ENCODE assay signal across 7 mouse cellular contexts in genomic region chr14:22019252-22019948, GRCm38 (mm10). TPM values are rescaled to one million over a fixed set of nuclear protein-coding genes. Genes with fewer than 3 reads are reported as not detected.
DNase-seq lines count a peak whose midpoint lies in the region; ATAC-seq and TF ChIP-seq lines count a peak whose summit lies in the region.

Gene Lrmda (plus strand): TSS chr14:22019712.

- peak within 1 kb of the TSS; percentile 71 for H3K9ac ChIP-seq in heart, embryonic 14.5 days (ENCODE audit: low read length)
- peak within 1 kb of the TSS; percentile 53 for H3K9ac ChIP-seq in liver, embryonic 15.5 days
- H3K9ac ChIP-seq in stomach, embryonic 14.5 days (replicated peaks; ENCODE audit: low read depth, low read length): peak within 1 kb of the TSS; percentile 21; the same call in 1 of the 2 replicates

- H3K9me3 ChIP-seq in forebrain, embryonic 10.5 days: no peaks in the 10 kb centered on the region
- H3K9me3 ChIP-seq in heart, embryonic 14.5 days (ENCODE audit: control insufficient read depth, low read length): no peaks in the 10 kb centered on the region
- no peaks in the 10 kb centered on the region for H3K9me3 ChIP-seq in liver, embryonic 15.5 days (replicated peaks)
- H3K9me3 ChIP-seq in stomach, embryonic 14.5 days (ENCODE audit: control insufficient read depth, low read depth, low read length): no peaks in the 10 kb centered on the region

- H3K27ac ChIP-seq in bone marrow macrophage, adult 2 months (ENCODE audit: insufficient read depth, low read depth, low read length): peak within 1 kb of the TSS; percentile 100
- peak within 1 kb of the TSS; percentile 66 for H3K27ac ChIP-seq in forebrain, embryonic 10.5 days
- H3K27ac ChIP-seq in heart, embryonic 14.5 days (replicated peaks in 1 of 2; ENCODE audit: control insufficient read depth in 1 of 2, insufficient read depth in 1 of 2, low read depth in 2 of 2, low read length in 2 of 2): no peak within 1 kb of the TSS
- peak within 1 kb of the TSS; percentile 62 for H3K27ac ChIP-seq in liver, embryonic 15.5 days (replicated peaks)
- no peak within 1 kb of the TSS for H3K27ac ChIP-seq in stomach, embryonic 14.5 days (ENCODE audit: low read length)

- TF ChIP-seq CTCF in bone marrow macrophage, adult 2 months (IDR thresholded peaks at IDR 0.05; ENCODE audit: low read depth, low read length): no peak

- peaks cover 75% of the 10 kb centered on the region for H3K27me3 ChIP-seq in forebrain, embryonic 10.5 days (ENCODE audit: poor library complexity, severe bottlenecking)
- peaks cover 3% of the 10 kb centered on the region for H3K27me3 ChIP-seq in heart, embryonic 14.5 days (ENCODE audit: control insufficient read depth, insufficient read depth, low read length)
- H3K27me3 ChIP-seq in liver, embryonic 15.5 days: peaks cover 9% of the 10 kb centered on the region; the same call in 1 of the 2 replicates
- no peaks in the 10 kb centered on the region for H3K27me3 ChIP-seq in stomach, embryonic 14.5 days (ENCODE audit: control insufficient read depth, insufficient read depth, low read length)

- TF ChIP-seq POLR2A in bone marrow macrophage, adult 2 months (IDR thresholded peaks at IDR 0.05; ENCODE audit: borderline replicate concordance, low read depth, low read length): peak; percentile 62; the same call in 1 of the 2 replicates

- 4% methylated on average over 33 of the region's 33 CpGs for WGBS in forebrain, embryonic 10.5 days
- 4% methylated on average over 33 of the region's 33 CpGs for WGBS in heart, embryonic 14.5 days
- WGBS in liver, embryonic 15.5 days (ENCODE audit: insufficient replicate concordance): 1% methylated on average over 33 of the region's 33 CpGs
- WGBS in stomach, embryonic 14.5 days: 2% methylated on average over 32 of the region's 33 CpGs

- peaks cover 51% of the 10 kb centered on the region for H3K4me1 ChIP-seq in bone marrow macrophage, adult 2 months (ENCODE audit: control insufficient read depth, insufficient read depth, low read length)
- H3K4me1 ChIP-seq in forebrain, embryonic 10.5 days: peaks cover 21% of the 10 kb centered on the region
- H3K4me1 ChIP-seq in heart, embryonic 14.5 days (ENCODE audit: control insufficient read depth in 2 of 2, insufficient read depth in 2 of 2, low read length in 2 of 2): peaks cover 8 to 9% of the 10 kb centered on the region in 2 experiments; a peak in 1 of 4 replicates
- peaks cover 21% of the 10 kb centered on the region for H3K4me1 ChIP-seq in liver, embryonic 15.5 days (replicated peaks)
- peaks cover 7% of the 10 kb centered on the region; the same call in 1 of the 2 replicates for H3K4me1 ChIP-seq in stomach, embryonic 14.5 days (ENCODE audit: control insufficient read depth, insufficient read depth, low read length)

- peak within 1 kb of the TSS; percentile 81 for H3K4me3 ChIP-seq in bone marrow macrophage, adult 2 months (ENCODE audit: insufficient read depth, low read length)
- peak within 1 kb of the TSS; percentile 52 for H3K4me3 ChIP-seq in forebrain, embryonic 10.5 days
- peak within 1 kb of the TSS; percentile 46 to 61 for H3K4me3 ChIP-seq in heart, embryonic 14.5 days (ENCODE audit: control insufficient read depth in 1 of 2, insufficient read depth in 1 of 2, low read depth in 1 of 2, low read length in 2 of 2)
- H3K4me3 ChIP-seq in liver, embryonic 15.5 days (replicated peaks): peak within 1 kb of the TSS; percentile 54
- peak within 1 kb of the TSS; percentile 31 for H3K4me3 ChIP-seq in stomach, embryonic 14.5 days (ENCODE audit: low read depth, low read length)

- H3K36me3 ChIP-seq in forebrain, embryonic 10.5 days (replicated peaks): no peaks in the 10 kb centered on the region
- no peaks in the 10 kb centered on the region for H3K36me3 ChIP-seq in heart, embryonic 14.5 days (ENCODE audit: control insufficient read depth, insufficient read depth, low read length)
- no peaks in the 10 kb centered on the region for H3K36me3 ChIP-seq in liver, embryonic 15.5 days (replicated peaks)
- H3K36me3 ChIP-seq in stomach, embryonic 14.5 days (ENCODE audit: control insufficient read depth, insufficient read depth, low read length): no peaks in the 10 kb centered on the region

- H3K4me2 ChIP-seq in heart, embryonic 14.5 days (ENCODE audit: low read length): peak within 1 kb of the TSS; percentile 83
- peak within 1 kb of the TSS; percentile 77 for H3K4me2 ChIP-seq in liver, embryonic 15.5 days
- peak within 1 kb of the TSS; percentile 80 for H3K4me2 ChIP-seq in stomach, embryonic 14.5 days (replicated peaks; ENCODE audit: low read depth, low read length)

- peak; percentile 82 for ATAC-seq in heart, embryonic 14.5 days (ENCODE audit: insufficient number of reproducible peaks, insufficient read depth, low FRiP score, low read depth)
- peak; percentile 79 for ATAC-seq in liver, embryonic 15.5 days (ENCODE audit: insufficient read depth)
- peak; percentile 88 for ATAC-seq in stomach, embryonic 14.5 days (ENCODE audit: insufficient number of reproducible peaks, insufficient read depth, low FRiP score, low read depth)

- DNase-seq in forebrain, embryonic 10.5 days (ENCODE audit: extremely low spot score, low spot score): peak; percentile 63
- DNase-seq in kidney, postnatal 10 days: peak; percentile 87
- DNase-seq in neural tube, embryonic 10.5 days (ENCODE audit: extremely low spot score, low spot score): peak; percentile 69

RNA-seq across cellular contexts. Expression of gene Lrmda, which starts in this region (rescaled TPM):
- 18.3 and 20.1 TPM in 2 replicates for polyA plus RNA-seq in bone marrow macrophage, adult 2 months (2012; ENCODE audit: insufficient read depth, insufficient read length, missing spikeins)
- 0.20 and 0.41 TPM in 2 replicates for polyA plus RNA-seq in forebrain, embryonic 10.5 days (2016; fragmentation: Nextera tagmentation; extraction: Ambion mirVana)
- 0.95 and 1.2 TPM in 2 replicates for polyA plus RNA-seq in heart, embryonic 14.5 days (2014; fragmentation: Nextera tagmentation; extraction: Ambion mirVana)
- 0.13 and 0.28 TPM in 2 replicates for polyA plus RNA-seq in liver, embryonic 15.5 days (2015; fragmentation: Nextera tagmentation; extraction: Ambion mirVana)
- polyA plus RNA-seq in stomach, embryonic 14.5 days (2014; fragmentation: Nextera tagmentation; extraction: Ambion mirVana): 0.46 and 1.1 TPM in 2 replicates

Comparison
In these comparisons a context has a peak if more than half of its experiments do, and no peak if none do; other contexts are left out.
1. Peak in DNase-seq, H3K4me3 ChIP-seq and H3K27ac ChIP-seq in forebrain, embryonic 10.5 days; RNA of the gene not detected or under 1 TPM.
2. Peak in ATAC-seq, H3K4me3 ChIP-seq, H3K27ac ChIP-seq, H3K9ac ChIP-seq and H3K4me2 ChIP-seq in liver, embryonic 15.5 days; RNA of the gene not detected or under 1 TPM.
3. H3K4me3 ChIP-seq: peak in every context shown above with its lines; median percentile 81 in bone marrow macrophage, adult 2 months; 54 in liver, embryonic 15.5 days; 54 in heart, embryonic 14.5 days; 52 in forebrain, embryonic 10.5 days; 31 in stomach, embryonic 14.5 days.
4. H3K9ac ChIP-seq: peak in every context shown above with its lines; median percentile 71 in heart, embryonic 14.5 days; 53 in liver, embryonic 15.5 days; 21 in stomach, embryonic 14.5 days.